Mouse (Mus musculus) neural tube, embryonic 11.5 days (tissue): ENCODE measurements around the gene Cst9. TPM values are rescaled to one million over a fixed set of nuclear protein-coding genes. Genes with fewer than 3 reads are reported as not detected.
A peak's percentile ranks its signal among the peaks of the same experiment; 100 is the strongest.

Experiments used
- ATAC-seq: fragments of 200-750 bp; cut with Nextera tagmentation; 2 replicates; pipeline ENCODE4 v1.8.0; 2017; ENCODE audit warnings: moderate number of reproducible peaks, mild to moderate bottlenecking, moderate TSS enrichment, moderate library complexity; ENCODE audit not compliant: insufficient read depth, low FRiP score, low TSS enrichment
- DNase-seq: peaks from one replicate; pipeline ENCODE4 v3.0.0-alpha.2; 2015; ENCODE audit warnings: low spot score
- H3K27ac ChIP-seq: fragments of 300-500 bp; sonication (generic); 2 replicates; pipeline ENCODE4 v1.5.1; 2014; ENCODE audit warnings: low read depth, mild to moderate bottlenecking, low read length
- H3K27me3 ChIP-seq: fragments of 300-500 bp; sonication (generic); 2 replicates; pipeline ENCODE4 v1.6.1; 2014; ENCODE audit warnings: mild to moderate bottlenecking, low read length, mixed read lengths; ENCODE audit not compliant: control insufficient read depth, insufficient read depth
- H3K36me3 ChIP-seq: fragments of 300-500 bp; sonication (generic); 2 replicates; pipeline ENCODE4 v1.6.1; 2014; ENCODE audit warnings: mild to moderate bottlenecking, low read length, moderate library complexity, mixed read lengths; ENCODE audit not compliant: control insufficient read depth, insufficient read depth
- H3K4me1 ChIP-seq: fragments of 300-500 bp; sonication (generic); 2 replicates; pipeline ENCODE4 v1.6.1; 2014; ENCODE audit warnings: low read length, mixed read lengths; ENCODE audit not compliant: control insufficient read depth, insufficient read depth
- H3K4me2 ChIP-seq: fragments of 300-500 bp; sonication (generic); 2 replicates; pipeline ENCODE4 v1.6.1; 2014; ENCODE audit warnings: low read depth, mild to moderate bottlenecking, moderate library complexity
- H3K4me3 ChIP-seq: fragments of 300-500 bp; sonication (generic); 2 replicates; pipeline ENCODE4 v1.5.1; 2014; ENCODE audit warnings: low read depth, low read length
- H3K9ac ChIP-seq: fragments of 300-500 bp; sonication (generic); 2 replicates; pipeline ENCODE4 v1.6.1; 2014; ENCODE audit warnings: mild to moderate bottlenecking, low read length
- H3K9me3 ChIP-seq: fragments of 300-500 bp; sonication (generic); 2 replicates; pipeline ENCODE4 v1.6.1; 2016; ENCODE audit warnings: low read length; ENCODE audit not compliant: control insufficient read depth
- WGBS: fragments of 180-500 bp; shearing (Covaris S2); extraction: QIAGEN DNeasy Blood & Tissue Kit; methylation state at CpG from one replicate; pipeline ENCODE4 v1.1.7; 2014; 5-methylcytosine and 5-hydroxymethylcytosine counted together
- polyA plus RNA-seq: library from polyadenylated mRNA; unstranded; fragments of >200 nt; fragmentation: Nextera tagmentation; extraction: Ambion mirVana; gene quantifications from 2 replicates; pipeline ENCODE4 v1.2.1, GENCODE M21; 2014

Cst9 gene
- polyA plus RNA-seq, 1 experiment from 2014 or later: not detected

DNA sequence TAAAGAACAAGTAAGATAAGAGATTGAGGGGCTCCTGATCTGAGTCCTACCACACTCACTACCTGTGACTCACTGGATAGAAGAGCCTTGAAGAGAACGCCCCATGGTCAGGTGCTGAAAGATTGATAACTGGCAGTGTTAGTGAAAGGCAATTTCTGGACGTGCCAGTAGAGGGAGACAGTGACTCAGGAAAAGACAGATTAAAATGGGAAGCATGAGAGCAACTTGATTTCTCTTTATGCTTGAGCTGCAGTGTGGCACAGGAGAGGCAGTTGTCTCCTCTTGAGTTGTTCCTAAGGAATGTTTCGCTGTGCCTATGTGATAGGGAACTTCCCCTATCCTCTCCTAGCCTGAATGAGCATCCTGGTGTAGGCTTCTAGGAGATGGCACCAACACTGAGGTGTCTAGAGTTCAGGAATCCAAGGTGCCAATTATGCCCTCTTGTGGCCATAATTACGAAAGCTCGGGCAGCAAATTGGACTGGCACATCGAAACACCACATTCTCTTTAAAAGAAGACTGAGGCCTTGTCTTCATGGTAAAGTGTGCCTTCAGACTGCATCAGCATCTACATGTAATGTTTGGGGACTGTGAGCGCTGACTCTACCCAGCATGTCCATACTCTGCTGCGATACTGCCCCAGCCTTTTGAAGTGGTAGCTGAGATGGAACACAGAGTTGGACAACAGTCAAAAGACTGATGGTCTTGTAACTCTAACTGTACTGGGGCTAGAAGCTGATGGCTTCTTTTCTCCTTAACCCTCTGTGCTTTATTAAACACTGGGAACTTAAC is 16.4 kb downstream of the Cst9 start:
- WGBS: 47% methylated on average over 8 of the region's 8 CpGs
- no peak overlapping the region for H3K27ac ChIP-seq
- H3K9me3 ChIP-seq: no peaks in the 10 kb centered on the region
- H3K9ac ChIP-seq: no peak overlapping the region
- DNase-seq (peak; percentile 64), ATAC-seq (peak; percentile 59; the same call in 1 of the 2 replicates)
- no peaks in the 10 kb centered on the region for H3K27me3 ChIP-seq
- H3K4me1 ChIP-seq: no peaks in the 10 kb centered on the region
- no peaks in the 10 kb centered on the region for H3K36me3 ChIP-seq
- no peak overlapping the region for H3K4me3 ChIP-seq
- H3K4me2 ChIP-seq: no peak overlapping the region

- H3K27ac ChIP-seq: no peak overlapping the region
- WGBS: 87% methylated on average over 8 of the region's 8 CpGs
- DNase-seq (no peak), ATAC-seq (no peak)
- no peak overlapping the region for H3K4me2 ChIP-seq
- H3K36me3 ChIP-seq: no peaks in the 10 kb centered on the region
- H3K4me1 ChIP-seq: no peaks in the 10 kb centered on the region
- no peaks in the 10 kb centered on the region for H3K27me3 ChIP-seq
- no peak overlapping the region for H3K4me3 ChIP-seq
- H3K9ac ChIP-seq: no peak overlapping the region
- no peaks in the 10 kb centered on the region for H3K9me3 ChIP-seq
Observed at GRCm38 (mm10) chr2:148856630-148857400, 21.9 kb downstream of the Cst9 start.

DNA sequence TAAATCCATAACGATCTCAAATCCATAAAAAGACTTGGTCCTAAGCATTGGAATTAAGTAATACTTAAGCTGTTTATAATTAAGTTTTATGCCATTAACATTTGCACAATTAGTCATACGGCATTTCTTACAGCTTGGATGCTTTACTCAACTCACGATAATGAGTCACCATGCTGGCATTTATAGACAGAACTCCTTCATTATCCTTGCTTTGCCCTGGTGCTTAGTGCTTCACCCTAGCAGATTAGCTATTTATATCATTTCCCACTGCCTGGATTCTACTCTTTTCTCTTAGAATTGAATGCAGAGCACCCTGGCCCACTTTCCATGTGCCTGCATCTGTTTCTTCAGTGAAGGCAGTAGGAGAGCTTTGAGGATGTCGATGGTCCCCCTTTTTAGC is 22.6 kb downstream of the Cst9 start:
- WGBS: 86% methylated on average over 4 of the region's 4 CpGs
- H3K36me3 ChIP-seq: no peaks in the 10 kb centered on the region
- DNase-seq (no peak), ATAC-seq (no peak)
- no peak overlapping the region for H3K9ac ChIP-seq
- no peak overlapping the region for H3K4me3 ChIP-seq
- H3K4me2 ChIP-seq: no peak overlapping the region
- H3K27ac ChIP-seq: no peak overlapping the region
- no peaks in the 10 kb centered on the region for H3K4me1 ChIP-seq
- H3K9me3 ChIP-seq: no peaks in the 10 kb centered on the region
- no peaks in the 10 kb centered on the region for H3K27me3 ChIP-seq

GRCm38 (mm10) chr2:148860993-148861392 is 26.0 kb downstream of the Cst9 start:
- 80% methylated on average over 4 of the region's 4 CpGs for WGBS
- ATAC-seq: no peak
- Histone ChIP-seq H3K36me3 (no peaks in the 10 kb centered on the region), H3K27me3 (no peaks in the 10 kb centered on the region), H3K4me3 (no peak overlapping the region), H3K27ac (no peak overlapping the region), H3K9ac (no peak overlapping the region), H3K4me1 (no peaks in the 10 kb centered on the region), H3K9me3 (no peaks in the 10 kb centered on the region), H3K4me2 (no peak overlapping the region)
- no peak for DNase-seq

DNA sequence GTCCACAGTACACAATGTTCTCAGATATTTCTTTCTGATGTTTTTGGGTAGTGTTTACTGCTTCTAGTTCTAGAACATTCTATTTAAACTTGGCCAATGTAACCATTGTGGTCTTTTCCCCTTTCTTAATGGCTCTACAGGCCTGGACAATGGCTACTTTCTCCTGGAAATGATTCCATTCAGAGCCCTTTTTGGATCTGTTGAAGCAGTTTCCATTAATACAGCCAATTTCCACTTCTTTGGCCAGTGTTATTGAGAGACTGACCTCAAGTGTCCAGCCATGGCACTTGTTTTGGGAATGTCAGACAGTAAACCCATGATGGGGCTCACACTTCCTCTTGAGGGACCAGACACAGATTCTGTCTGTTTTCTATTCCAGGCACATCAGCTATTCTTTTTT is 26.7 kb downstream of the Cst9 start:
- no peaks in the 10 kb centered on the region for H3K9me3 ChIP-seq
- H3K27ac ChIP-seq: no peak overlapping the region
- no peak for DNase-seq
- ATAC-seq: no peak
- no peaks in the 10 kb centered on the region for H3K36me3 ChIP-seq
- H3K4me2 ChIP-seq: no peak overlapping the region
- no peaks in the 10 kb centered on the region for H3K27me3 ChIP-seq
- no peak overlapping the region for H3K4me3 ChIP-seq
- no peak overlapping the region for H3K9ac ChIP-seq
- no peaks in the 10 kb centered on the region for H3K4me1 ChIP-seq

GRCm38 (mm10) chr2:148864966-148865365 is 30.0 kb downstream of the Cst9 start, which contains the start of gene 9230104L09Rik:
Gene 9230104L09Rik, minus strand, starts transcription at chr2:148865038.
- Histone ChIP-seq H3K4me2 (no peak within 1 kb of the TSS), H3K4me3 (no peak within 1 kb of the TSS), H3K4me1 (no peaks in the 10 kb centered on the region), H3K9me3 (no peaks in the 10 kb centered on the region), H3K27ac (no peak within 1 kb of the TSS), H3K9ac (no peak within 1 kb of the TSS), H3K36me3 (no peaks in the 10 kb centered on the region), H3K27me3 (no peaks in the 10 kb centered on the region)
- 73% methylated on average over 2 of the region's 2 CpGs for WGBS
- ATAC-seq: no peak
- DNase-seq: no peak

DNA sequence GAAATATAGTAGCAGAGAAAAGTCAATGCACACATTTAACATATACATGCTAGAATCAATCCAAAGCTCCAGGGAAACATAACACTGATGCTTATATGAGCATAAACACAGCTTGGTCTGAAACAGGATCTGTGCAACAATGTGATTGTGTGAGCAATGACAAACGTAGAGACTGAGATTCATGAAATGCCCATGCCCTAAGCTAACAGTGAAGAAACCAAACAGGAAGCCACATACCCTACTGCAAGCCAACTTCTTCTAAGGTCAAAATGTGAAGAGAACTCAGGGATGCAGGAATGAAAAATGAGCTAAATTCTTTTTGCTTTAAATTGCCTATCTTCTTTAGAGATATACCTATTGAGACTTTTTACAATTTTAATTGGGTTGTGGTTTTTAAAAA is 34.0 kb downstream of the Cst9 start:
- Histone ChIP-seq H3K9ac (no peak overlapping the region), H3K4me3 (no peak overlapping the region), H3K36me3 (no peaks in the 10 kb centered on the region; the same call in 1 of the 2 replicates), H3K27ac (no peak overlapping the region), H3K9me3 (no peaks in the 10 kb centered on the region), H3K4me1 (peaks cover 2% of the 10 kb centered on the region; the same call in 1 of the 2 replicates), H3K4me2 (no peak overlapping the region), H3K27me3 (no peaks in the 10 kb centered on the region)
- WGBS: 85% methylated on average over 1 of the region's 1 CpGs
- DNase-seq: no peak
- ATAC-seq: no peak

DNA sequence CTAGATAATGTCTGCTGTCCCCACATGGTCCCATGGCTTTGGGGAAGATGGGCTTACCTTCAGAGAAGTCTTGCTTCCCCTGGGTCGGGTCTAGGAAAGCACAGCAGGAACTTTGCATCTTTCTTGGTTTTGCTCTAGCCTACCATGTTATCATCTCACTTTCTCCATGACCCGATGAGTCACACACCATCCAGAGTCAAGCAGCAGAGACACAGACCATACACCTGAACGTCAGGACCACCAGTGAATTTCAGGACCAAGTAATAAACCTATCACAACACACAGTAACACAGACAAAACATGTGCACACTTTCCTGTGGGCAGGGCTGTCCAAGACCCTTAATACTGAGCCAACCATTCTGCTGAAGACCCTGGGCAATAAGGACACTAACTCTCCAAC is 35.6 kb downstream of the Cst9 start:
- 86% methylated on average over 3 of the region's 3 CpGs for WGBS
- Histone ChIP-seq H3K4me2 (no peak overlapping the region), H3K27me3 (no peaks in the 10 kb centered on the region), H3K27ac (no peak overlapping the region), H3K9ac (no peak overlapping the region), H3K36me3 (no peaks in the 10 kb centered on the region; the same call in 1 of the 2 replicates), H3K4me1 (peaks cover 8% of the 10 kb centered on the region), H3K4me3 (no peak overlapping the region), H3K9me3 (no peaks in the 10 kb centered on the region)
- DNase-seq (no peak), ATAC-seq (no peak)
